Mouse (Mus musculus): ENCODE measurements at regions not wholly inside any gene's neighbourhood (a gene's known extent, or its start where the extent isn't known, plus 50 kb on each side); places are given as distances from the start of the nearest gene placed in this dataset.

GRCm38 (mm10) chr14:114821098-114821594, 270.9 kb upstream of the Gpc5 start:
- Histone ChIP-seq H3K9me3 (no peaks in the 10 kb centered on the region), H3K4me2 (no peak overlapping the region), H3K27me3 (no peaks in the 10 kb centered on the region), H3K9ac (no peak overlapping the region), H3K4me1 (peaks cover 5% of the 10 kb centered on the region; the same call in 1 of the 2 replicates), H3K36me3 (no peaks in the 10 kb centered on the region), H3K4me3 (no peak overlapping the region), H3K27ac (no peak overlapping the region)
- peak; percentile 49; the same call in 1 of the 2 replicates for ATAC-seq (ENCODE audit: borderline replicate concordance, extremely low read depth, low FRiP score, low TSS enrichment)
- 21% methylated on average over 2 of the region's 2 CpGs for WGBS

- no peak overlapping the region for H3K4me2 ChIP-seq
- H3K36me3 ChIP-seq, result no peaks in the 10 kb centered on the region
- no peak overlapping the region for H3K27ac ChIP-seq
- H3K27me3 ChIP-seq, result no peaks in the 10 kb centered on the region
- 74% methylated on average over 5 of the region's 5 CpGs for WGBS
- ATAC-seq (ENCODE audit: borderline replicate concordance, extremely low read depth, low FRiP score, low TSS enrichment), result no peak
- no peaks in the 10 kb centered on the region for H3K9me3 ChIP-seq
- no peak overlapping the region for H3K4me3 ChIP-seq
- H3K4me1 ChIP-seq, result peaks cover 5% of the 10 kb centered on the region; the same call in 1 of the 2 replicates
- H3K9ac ChIP-seq, result no peak overlapping the region
These were observed 270.3 kb upstream of the Gpc5 start for GRCm38 (mm10) chr14:114821672-114822071.

- Histone ChIP-seq H3K4me1 (0 out of 2 replicates have a peak, but pooled peaks cover 4% of the 10 kb centered on the region), H3K27ac (no peak overlapping the region), H3K9ac (no peak overlapping the region), H3K4me3 (no peak overlapping the region), H3K36me3 (no peaks in the 10 kb centered on the region), H3K9me3 (no peaks in the 10 kb centered on the region), H3K4me2 (no peak overlapping the region), H3K27me3 (no peaks in the 10 kb centered on the region)
- 37% methylated on average over 10 of the region's 10 CpGs for WGBS
- ATAC-seq (ENCODE audit: borderline replicate concordance, extremely low read depth, low FRiP score, low TSS enrichment), result no peak
These were observed 265.2 kb upstream of the Gpc5 start for GRCm38 (mm10) chr14:114826662-114827321.

- Histone ChIP-seq H3K4me1 (0 out of 2 replicates have a peak, but pooled peaks cover 7% of the 10 kb centered on the region), H3K27ac (no peak overlapping the region), H3K36me3 (no peaks in the 10 kb centered on the region), H3K9me3 (no peaks in the 10 kb centered on the region), H3K9ac (no peak overlapping the region), H3K4me3 (no peak overlapping the region), H3K27me3 (no peaks in the 10 kb centered on the region), H3K4me2 (no peak overlapping the region)
- ATAC-seq (ENCODE audit: borderline replicate concordance, extremely low read depth, low FRiP score, low TSS enrichment), result no peak
- 16% methylated on average over 2 of the region's 2 CpGs for WGBS
These were observed 262.7 kb upstream of the Gpc5 start for GRCm38 (mm10) chr14:114829310-114829709.

DNA sequence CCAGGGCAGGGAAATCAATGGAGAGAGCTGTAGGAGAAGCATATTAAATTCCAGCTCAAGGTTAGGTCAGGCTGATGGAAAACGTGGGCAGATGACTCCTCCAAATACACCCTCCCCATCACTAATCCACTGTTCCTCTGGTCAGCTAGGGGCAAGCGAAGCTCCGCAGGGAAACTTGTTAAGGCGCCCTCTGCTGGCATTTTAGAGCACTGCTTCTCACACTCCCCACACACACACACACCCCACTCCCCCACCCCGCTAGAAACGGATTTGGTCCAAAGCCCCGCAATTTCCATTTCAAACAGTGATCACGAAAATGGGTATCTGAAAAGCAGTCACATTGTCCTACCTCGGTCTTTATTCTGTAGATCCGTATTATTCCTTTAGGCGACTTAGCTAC, 259.0 kb upstream of the Gpc5 start:
- Histone ChIP-seq H3K9me3 (no peaks in the 10 kb centered on the region), H3K4me2 (no peak overlapping the region), H3K4me3 (no peak overlapping the region), H3K27me3 (no peaks in the 10 kb centered on the region), H3K27ac (no peak overlapping the region), H3K9ac (no peak overlapping the region), H3K4me1 (peaks cover 11% of the 10 kb centered on the region; the same call in 1 of the 2 replicates), H3K36me3 (no peaks in the 10 kb centered on the region)
- no peak for ATAC-seq (ENCODE audit: borderline replicate concordance, extremely low read depth, low FRiP score, low TSS enrichment)
- 68% methylated on average over 11 of the region's 11 CpGs for WGBS

GRCm38 (mm10) chr14:114836723-114837349, 255.2 kb upstream of the Gpc5 start:
- H3K9ac ChIP-seq, result no peak overlapping the region
- H3K9me3 ChIP-seq, result no peaks in the 10 kb centered on the region
- no peaks in the 10 kb centered on the region for H3K36me3 ChIP-seq
- no peak for ATAC-seq (ENCODE audit: borderline replicate concordance, extremely low read depth, low FRiP score, low TSS enrichment)
- no peak overlapping the region for H3K4me2 ChIP-seq
- 45% methylated on average over 3 of the region's 3 CpGs for WGBS
- no peak overlapping the region for H3K27ac ChIP-seq
- H3K4me3 ChIP-seq, result no peak overlapping the region
- H3K27me3 ChIP-seq, result no peaks in the 10 kb centered on the region
- H3K4me1 ChIP-seq, result peaks cover 7% of the 10 kb centered on the region; the same call in 1 of the 2 replicates

DNA sequence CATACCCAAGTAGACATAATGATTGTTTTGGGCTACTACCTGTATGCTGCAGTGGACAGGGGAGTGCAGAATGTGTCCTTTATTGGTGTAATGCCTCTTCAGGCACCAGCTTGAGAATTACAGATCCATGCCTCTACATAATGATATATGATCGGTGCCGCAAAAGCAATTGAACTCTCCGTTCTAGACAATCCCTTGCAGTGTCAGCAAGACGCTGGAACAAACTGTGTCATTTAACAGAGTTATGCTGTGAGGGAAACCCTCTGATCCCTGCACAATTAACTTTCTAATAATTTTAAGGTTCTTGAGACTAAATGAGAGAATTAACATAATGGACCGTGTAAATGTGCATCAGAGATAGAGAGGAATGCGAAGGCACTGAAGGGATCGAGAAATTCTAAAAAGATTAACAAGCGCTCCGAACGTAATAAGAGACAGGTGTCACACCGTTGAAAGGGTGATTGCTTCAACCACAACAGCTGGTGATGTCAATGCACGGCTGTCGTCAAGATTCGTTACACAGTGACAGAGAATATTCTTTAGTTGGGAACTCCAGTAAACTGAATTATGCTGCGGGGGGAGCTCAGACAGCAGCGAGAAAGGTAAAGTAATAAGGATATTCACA, 254.3 kb upstream of the Gpc5 start:
- no peaks in the 10 kb centered on the region for H3K27me3 ChIP-seq
- no peaks in the 10 kb centered on the region for H3K9me3 ChIP-seq
- WGBS, result 59% methylated on average over 16 of the region's 16 CpGs
- H3K4me2 ChIP-seq, result no peak overlapping the region
- no peak overlapping the region for H3K4me3 ChIP-seq
- no peaks in the 10 kb centered on the region for H3K36me3 ChIP-seq
- no peak for ATAC-seq (ENCODE audit: borderline replicate concordance, extremely low read depth, low FRiP score, low TSS enrichment)
- peaks cover 7% of the 10 kb centered on the region; the same call in 1 of the 2 replicates for H3K4me1 ChIP-seq
- no peak overlapping the region for H3K27ac ChIP-seq
- H3K9ac ChIP-seq, result no peak overlapping the region

DNA sequence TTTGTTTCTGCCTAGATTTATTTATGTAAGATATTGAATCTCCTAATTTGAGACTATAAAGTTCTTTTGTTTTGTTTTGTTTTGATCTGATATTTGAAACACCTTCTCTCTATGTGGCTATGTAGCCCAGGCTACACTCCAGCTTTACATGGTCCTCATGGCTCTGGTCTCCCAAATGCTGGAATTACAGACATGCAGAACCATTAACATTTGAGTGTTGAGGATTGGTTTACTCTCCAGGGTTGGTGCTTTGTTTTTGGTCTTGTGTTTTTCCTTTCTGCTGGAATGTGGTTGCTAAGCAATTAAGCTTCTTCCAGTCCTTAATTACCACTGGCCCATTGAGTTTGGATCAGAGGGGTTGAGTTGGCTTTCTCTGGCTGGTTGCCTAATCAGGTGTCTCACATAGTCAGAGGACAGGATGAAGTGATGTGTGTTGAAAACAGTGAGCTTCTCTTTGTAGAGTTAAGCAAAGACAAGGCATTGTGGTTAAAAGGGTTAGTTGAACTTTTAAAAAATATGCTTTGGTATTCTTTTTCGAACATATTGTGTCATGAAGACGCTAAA, 252.6 kb upstream of the Gpc5 start:
- Histone ChIP-seq H3K9ac (no peak overlapping the region), H3K9me3 (no peaks in the 10 kb centered on the region), H3K27ac (no peak overlapping the region), H3K27me3 (no peaks in the 10 kb centered on the region), H3K4me3 (no peak overlapping the region), H3K36me3 (no peaks in the 10 kb centered on the region), H3K4me2 (no peak overlapping the region), H3K4me1 (peaks cover 5% of the 10 kb centered on the region; the same call in 1 of the 2 replicates)
- no peak for ATAC-seq (ENCODE audit: borderline replicate concordance, extremely low read depth, low FRiP score, low TSS enrichment)
- WGBS, result 85% methylated on average over 2 of the region's 2 CpGs

DNA sequence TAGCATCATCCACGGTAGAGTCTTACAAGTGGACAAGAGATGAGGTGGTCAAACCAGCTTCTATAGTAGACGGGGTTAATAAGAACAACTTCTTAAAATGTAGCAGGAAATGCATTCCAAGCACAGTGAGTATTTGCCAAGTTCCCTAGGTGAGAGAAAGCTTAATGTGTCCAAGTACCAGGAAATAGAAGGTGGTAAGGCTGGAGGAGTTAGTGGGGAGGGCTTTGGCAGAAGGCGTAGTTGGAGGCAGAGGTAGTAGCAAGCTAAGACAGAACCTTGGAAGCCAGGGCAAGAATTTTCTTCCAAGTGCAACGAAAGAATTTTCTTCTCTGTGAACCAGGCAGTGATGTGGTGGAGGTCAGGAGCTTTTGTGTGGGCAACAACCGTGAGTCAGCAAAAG, 251.2 kb upstream of the Gpc5 start:
- Histone ChIP-seq H3K36me3 (no peaks in the 10 kb centered on the region), H3K9ac (no peak overlapping the region), H3K4me2 (peak overlapping the region; percentile 26; the same call in 1 of the 2 replicates), H3K27me3 (no peaks in the 10 kb centered on the region), H3K4me1 (peaks cover 5% of the 10 kb centered on the region; the same call in 1 of the 2 replicates), H3K27ac (peak overlapping the region; percentile 78; the same call in 1 of the 2 replicates), H3K9me3 (no peaks in the 10 kb centered on the region), H3K4me3 (no peak overlapping the region)
- peak; percentile 67; the same call in 1 of the 2 replicates for ATAC-seq (ENCODE audit: borderline replicate concordance, extremely low read depth, low FRiP score, low TSS enrichment)
- WGBS, result 45% methylated on average over 5 of the region's 5 CpGs

GRCm38 (mm10) chr14:114841552-114841951, 250.5 kb upstream of the Gpc5 start:
- peak overlapping the region; percentile 22; the same call in 1 of the 2 replicates for H3K4me2 ChIP-seq

GRCm38 (mm10) chr14:114842327-114842726, 249.7 kb upstream of the Gpc5 start:
- Histone ChIP-seq H3K36me3 (no peaks in the 10 kb centered on the region), H3K27ac (peak overlapping the region; percentile 46; the same call in 1 of the 2 replicates), H3K4me1 (no peaks in the 10 kb centered on the region), H3K4me2 (no peak overlapping the region), H3K27me3 (no peaks in the 10 kb centered on the region), H3K9ac (no peak overlapping the region), H3K9me3 (no peaks in the 10 kb centered on the region), H3K4me3 (peak overlapping the region; percentile 22)
- peak; percentile 84 for ATAC-seq (ENCODE audit: borderline replicate concordance, extremely low read depth, low FRiP score, low TSS enrichment)
- WGBS, result 64% methylated on average over 8 of the region's 8 CpGs

More at GRCm38 (mm10) chr14:114841552-114841951, 250.5 kb upstream of the Gpc5 start:
- no peaks in the 10 kb centered on the region for H3K36me3 ChIP-seq
- H3K4me3 ChIP-seq, result no peak overlapping the region
- H3K9me3 ChIP-seq, result no peaks in the 10 kb centered on the region
- H3K27ac ChIP-seq, result peak overlapping the region; percentile 78; the same call in 1 of the 2 replicates
- no peaks in the 10 kb centered on the region for H3K27me3 ChIP-seq
- no peak overlapping the region for H3K9ac ChIP-seq
- H3K4me1 ChIP-seq, result peaks cover 5% of the 10 kb centered on the region; the same call in 1 of the 2 replicates
- ATAC-seq (ENCODE audit: borderline replicate concordance, extremely low read depth, low FRiP score, low TSS enrichment), result peak; percentile 73; the same call in 1 of the 2 replicates
- 23% methylated on average over 5 of the region's 5 CpGs for WGBS
